Mouse (Mus musculus) heart, postnatal 0 days (tissue): ENCODE measurements around the gene Cox10.

Experiments
- CTCF ChIP-seq: IDR thresholded peaks from 2 replicates; pipeline ENCODE4 v1.5.1; 2016; ENCODE audit warnings: antibody characterized with exemption, control low read depth, low read depth
- EP300 ChIP-seq: IDR thresholded peaks from 2 replicates; pipeline ENCODE4 v1.6.1; 2016; ENCODE audit warnings: antibody characterized with exemption, low read depth

GRCm38 (mm10) chr11:64004152-64004551 is 75.1 kb downstream of the Cox10 start:
- no peak for TF ChIP-seq CTCF
- TF ChIP-seq EP300 = no peak
